Mouse (Mus musculus): ENCODE measurements at regions not wholly inside any gene's neighbourhood (a gene's known extent, or its start where the extent isn't known, plus 50 kb on each side); places are given as distances from the start of the nearest gene placed in this dataset.

DNA sequence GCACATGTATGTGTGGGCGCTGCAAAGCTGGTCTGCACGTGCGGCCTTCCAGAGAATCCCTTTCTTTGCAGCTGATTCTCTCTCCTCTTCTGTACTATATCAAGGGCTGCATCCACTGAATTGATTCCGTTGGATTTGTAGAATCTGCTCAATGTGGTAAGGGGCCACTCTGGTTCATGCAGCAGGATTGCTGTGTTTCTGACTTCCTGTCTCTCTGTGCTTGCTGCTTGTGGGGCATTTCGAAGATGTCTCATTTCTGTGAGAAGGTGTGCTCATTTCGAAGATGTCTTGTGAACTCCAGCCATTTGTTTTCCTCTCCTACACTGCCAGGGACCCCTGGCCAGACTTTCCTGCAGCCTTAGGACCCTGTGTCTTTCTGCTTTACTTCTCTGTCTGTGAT, 1215.9 kb upstream of the A1bg start:
- TF ChIP-seq CTCF (conservative IDR thresholded peaks at IDR 0.05 in 1 of 2, IDR thresholded peaks at IDR 0.05 in 1 of 2; ENCODE audit: low read depth in 2 of 2, low read length in 2 of 2): no peak
- TF ChIP-seq ZMIZ1 (IDR thresholded peaks at IDR 0.05; ENCODE audit: low read depth, low read length): no peak
